Mouse (Mus musculus): ENCODE measurements around the gene Exosc9. TPM values are rescaled to one million over a fixed set of nuclear protein-coding genes. Genes with fewer than 3 reads are reported as not detected.

Gene Exosc9
- polyA plus RNA-seq, 1 experiment from 2014 or later = 95.5 TPM

Other genes starting within 250 kb of the Exosc9 start
- gene Anxa5, start 76.7 kb upstream of the Exosc9 start, polyA plus RNA-seq (2015; fragmentation: Nextera tagmentation; extraction: Ambion mirVana) = 211 and 212 TPM in 2 replicates
- gene 1810062G17Rik, start 76.7 kb upstream of the Exosc9 start, polyA plus RNA-seq (2015; fragmentation: Nextera tagmentation; extraction: Ambion mirVana) = 0.34 and 0.59 TPM in 2 replicates
- 1.9 and 2.2 TPM in 2 replicates for gene Gm11549, start 30.8 kb upstream of the Exosc9 start, polyA plus RNA-seq (2015; fragmentation: Nextera tagmentation; extraction: Ambion mirVana)
- 33.4 and 43.6 TPM in 2 replicates for gene Ccna2, start 19.5 kb downstream of the Exosc9 start, polyA plus RNA-seq (2015; fragmentation: Nextera tagmentation; extraction: Ambion mirVana)
- 19.4 and 20.5 TPM in 2 replicates for gene Bbs7, start 60.9 kb downstream of the Exosc9 start, polyA plus RNA-seq (2015; fragmentation: Nextera tagmentation; extraction: Ambion mirVana)
- gene Trpc3, start 137.6 kb downstream of the Exosc9 start, polyA plus RNA-seq (2015; fragmentation: Nextera tagmentation; extraction: Ambion mirVana) = 9.6 and 12.0 TPM in 2 replicates

Measured in neural tube, embryonic 13.5 days (tissue).